Mouse (Mus musculus) embryonic facial prominence, embryonic 14.5 days (tissue): Measurements from ENCODE around the gene Olfr1346. TPM values are rescaled to one million over a fixed set of nuclear protein-coding genes. Genes with fewer than 3 reads are reported as not detected.
"Not testable (repeated sequence)": the region's sequence is repeated elsewhere in the genome, so short reads cannot be mapped to it uniquely, and the experiment has no call there.

Experiments used
- ATAC-seq: fragments of 200-750 bp; cut with Nextera tagmentation; 2 replicates; pipeline ENCODE4 v1.8.0; 2017; ENCODE audit warnings: low read depth, moderate number of reproducible peaks, moderate TSS enrichment
- DNase-seq: peaks from one replicate; pipeline ENCODE4 v3.0.0-alpha.2; 2015; ENCODE audit warnings: low spot score
- H3K27ac ChIP-seq: fragments of 300-500 bp; sonication (generic); replicated peaks from 2 replicates; pipeline ENCODE4 v1.5.1; 2014; ENCODE audit warnings: low read depth, mild to moderate bottlenecking, low read length, moderate library complexity
- H3K27me3 ChIP-seq: fragments of 300-500 bp; sonication (generic); replicated peaks from 2 replicates; pipeline ENCODE4 v1.6.1; 2014; ENCODE audit warnings: low read length; ENCODE audit not compliant: control insufficient read depth, insufficient read depth
- H3K36me3 ChIP-seq: fragments of 300-500 bp; sonication (generic); 2 replicates; pipeline ENCODE4 v1.6.1; 2014; ENCODE audit warnings: low read length, mixed read lengths; ENCODE audit not compliant: control insufficient read depth, insufficient read depth
- H3K4me1 ChIP-seq: fragments of 300-500 bp; sonication (generic); 2 replicates; pipeline ENCODE4 v1.6.1; 2014; ENCODE audit warnings: antibody characterized with exemption, low read length; ENCODE audit not compliant: control insufficient read depth, insufficient read depth
- H3K4me2 ChIP-seq: fragments of 300-500 bp; sonication (generic); 2 replicates; pipeline ENCODE4 v1.6.1; 2014; ENCODE audit warnings: low read depth, mild to moderate bottlenecking, low read length, moderate library complexity, mixed read lengths
- H3K4me3 ChIP-seq: fragments of 300-500 bp; sonication (generic); 2 replicates; pipeline ENCODE4 v1.5.1; 2014; ENCODE audit warnings: low read depth, mild to moderate bottlenecking, low read length
- H3K9ac ChIP-seq: fragments of 300-500 bp; sonication (generic); 2 replicates; pipeline ENCODE4 v1.6.1; 2014; ENCODE audit warnings: low read depth, mild to moderate bottlenecking, low read length, moderate library complexity, mixed read lengths
- H3K9me3 ChIP-seq: fragments of 300-500 bp; sonication (generic); 2 replicates; pipeline ENCODE4 v1.6.1; 2016; ENCODE audit warnings: low read length; ENCODE audit not compliant: control insufficient read depth
- WGBS: fragments of 180-500 bp; shearing (Covaris S2); extraction: QIAGEN DNeasy Blood & Tissue Kit; methylation state at CpG from one replicate; pipeline ENCODE4 v1.1.7; 2014; 5-methylcytosine and 5-hydroxymethylcytosine counted together
- polyA plus RNA-seq: library from polyadenylated mRNA; unstranded; fragments of >200 nt; fragmentation: Nextera tagmentation; extraction: Ambion mirVana; gene quantifications from 2 replicates; pipeline ENCODE4 v1.2.1, GENCODE M21; 2014

The Olfr1346 gene
- polyA plus RNA-seq, 1 experiment from 2014 or later = not detected

GRCm38 (mm10) chr7:6477633-6478032 lies 10.7 kb downstream of the Olfr1346 start:
- H3K4me1 ChIP-seq, H3K36me3 ChIP-seq, H3K27me3 ChIP-seq, H3K27ac ChIP-seq, H3K4me3 ChIP-seq, H3K4me2 ChIP-seq, H3K9me3 ChIP-seq, H3K9ac ChIP-seq, DNase-seq, ATAC-seq: not testable (repeated sequence)
- 85% methylated on average over 2 of the region's 2 CpGs for WGBS

- WGBS = 24% methylated on average over 2 of the region's 2 CpGs
- Histone ChIP-seq H3K27me3 (no peaks in the 10 kb centered on the region), H3K9me3 (no peaks in the 10 kb centered on the region), H3K4me2 (no peak within 1 kb of the TSS), H3K36me3 (no peaks in the 10 kb centered on the region), H3K4me3 (no peak within 1 kb of the TSS), H3K9ac (no peak within 1 kb of the TSS), H3K4me1 (no peaks in the 10 kb centered on the region), H3K27ac (no peak within 1 kb of the TSS)
- ATAC-seq = no peak
- DNase-seq = no peak
Observed at GRCm38 (mm10) chr7:6486841-6487240, 19.9 kb downstream of the Olfr1346 start, which contains the start of gene Olfr5. Gene Olfr5 (minus strand): TSS chr7:6486941.

- no peaks in the 10 kb centered on the region for H3K9me3 ChIP-seq
- no peak for ATAC-seq
- H3K36me3 ChIP-seq = no peaks in the 10 kb centered on the region
- WGBS = 63% methylated on average over 1 of the region's 1 CpGs
- no peaks in the 10 kb centered on the region for H3K4me1 ChIP-seq
- no peak for DNase-seq
- no peak within 1 kb of the TSS for H3K27ac ChIP-seq
- no peaks in the 10 kb centered on the region for H3K27me3 ChIP-seq
- H3K4me3 ChIP-seq = no peak within 1 kb of the TSS
- no peak within 1 kb of the TSS for H3K9ac ChIP-seq
- no peak within 1 kb of the TSS for H3K4me2 ChIP-seq
Observed at GRCm38 (mm10) chr7:6499655-6500054, 32.8 kb downstream of the Olfr1346 start, which contains the start of gene Olfr1347. Gene Olfr1347 (minus strand): TSS chr7:6499755.

- H3K4me1 ChIP-seq = no peaks in the 10 kb centered on the region
- WGBS = 96% methylated on average over 1 of the region's 1 CpGs
- H3K27me3 ChIP-seq = no peaks in the 10 kb centered on the region
- DNase-seq (no peak), ATAC-seq (no peak)
- H3K9ac ChIP-seq = no peak within 1 kb of the TSS
- no peaks in the 10 kb centered on the region for H3K9me3 ChIP-seq
- H3K4me2 ChIP-seq = no peak within 1 kb of the TSS
- no peak within 1 kb of the TSS for H3K4me3 ChIP-seq
- H3K27ac ChIP-seq = no peak within 1 kb of the TSS
- H3K36me3 ChIP-seq = no peaks in the 10 kb centered on the region
Observed at GRCm38 (mm10) chr7:6508648-6509047, 41.7 kb downstream of the Olfr1346 start, which contains the start of gene Olfr1348. Gene Olfr1348 (minus strand): TSS chr7:6508748.

GRCm38 (mm10) chr7:6521666-6522065 lies 54.8 kb downstream of the Olfr1346 start:
- Histone ChIP-seq H3K4me3 (no peak overlapping the region), H3K27me3 (no peaks in the 10 kb centered on the region), H3K9me3 (peaks cover 12% of the 10 kb centered on the region; the same call in 1 of the 2 replicates), H3K36me3 (no peaks in the 10 kb centered on the region), H3K27ac (no peak overlapping the region), H3K4me1 (no peaks in the 10 kb centered on the region), H3K4me2 (no peak overlapping the region), H3K9ac (no peak overlapping the region)
- DNase-seq (no peak), ATAC-seq (no peak)
- whole genome bisulfite sequencing = 41% methylated on average over 1 of the region's 1 CpGs

- Histone ChIP-seq H3K4me2 (no peak within 1 kb of the TSS), H3K36me3 (no peaks in the 10 kb centered on the region), H3K9ac (no peak within 1 kb of the TSS), H3K27me3 (no peaks in the 10 kb centered on the region), H3K4me1 (no peaks in the 10 kb centered on the region), H3K4me3 (no peak within 1 kb of the TSS), H3K9me3 (peaks cover 12% of the 10 kb centered on the region; the same call in 1 of the 2 replicates), H3K27ac (no peak within 1 kb of the TSS)
- DNase-seq (no peak), ATAC-seq (no peak)
- WGBS = 88% methylated on average over 5 of the region's 5 CpGs
Observed at GRCm38 (mm10) chr7:6522850-6523249, 55.9 kb downstream of the Olfr1346 start, which contains the start of gene Olfr1349. Gene Olfr1349 (minus strand): TSS chr7:6522950.

- Histone ChIP-seq H3K9me3 (peaks cover 17% of the 10 kb centered on the region; the same call in 1 of the 2 replicates), H3K27ac (no peak overlapping the region), H3K4me2 (no peak overlapping the region), H3K36me3 (no peaks in the 10 kb centered on the region), H3K27me3 (no peaks in the 10 kb centered on the region), H3K4me1 (no peaks in the 10 kb centered on the region), H3K4me3 (no peak overlapping the region), H3K9ac (no peak overlapping the region)
- ATAC-seq = no peak
- no peak for DNase-seq
- 65% methylated on average over 3 of the region's 3 CpGs for WGBS
Observed at GRCm38 (mm10) chr7:6525001-6525400, 58.1 kb downstream of the Olfr1346 start.

- Histone ChIP-seq H3K4me1 (no peaks in the 10 kb centered on the region), H3K9me3 (peaks cover 17% of the 10 kb centered on the region; the same call in 1 of the 2 replicates), H3K27me3 (no peaks in the 10 kb centered on the region), H3K4me3 (no peak overlapping the region), H3K27ac (no peak overlapping the region), H3K4me2 (no peak overlapping the region), H3K9ac (no peak overlapping the region), H3K36me3 (no peaks in the 10 kb centered on the region)
- DNase-seq = no peak
- no peak for ATAC-seq
- WGBS = 64% methylated on average over 5 of the region's 5 CpGs
Observed at GRCm38 (mm10) chr7:6526141-6526540, 59.2 kb downstream of the Olfr1346 start.
